Mouse (Mus musculus) left cerebral cortex, postnatal 10 days (tissue): ENCODE results near the gene Rxra. TPM values are rescaled to one million over a fixed set of nuclear protein-coding genes. Genes with fewer than 3 reads are reported as not detected.

Experiments used
- DNase-seq, 2 experiments: peaks; one replicate each; pipeline ENCODE4 v3.0.0; 2021 to 2022; ENCODE audit warnings: low spot score in 2 of 2, mixed read lengths in 1 of 2; ENCODE audit errors: extremely low spot score in 1 of 2
- intact Hi-C: fragments of 180-260 bp; cut with DNase I; formaldehyde crosslinking; loops from one replicate; pipeline ENCODE4 v1.15.1; 2025
- total RNA-seq, 2 experiments: library from RNA; stranded (reverse); gene quantifications; 2 replicates each; pipeline ENCODE4 v1.2.3; 2021

Rxra gene
- total RNA-seq, 2 experiments from 2014 or later, result 10.8 to 12.2 TPM

DNA sequence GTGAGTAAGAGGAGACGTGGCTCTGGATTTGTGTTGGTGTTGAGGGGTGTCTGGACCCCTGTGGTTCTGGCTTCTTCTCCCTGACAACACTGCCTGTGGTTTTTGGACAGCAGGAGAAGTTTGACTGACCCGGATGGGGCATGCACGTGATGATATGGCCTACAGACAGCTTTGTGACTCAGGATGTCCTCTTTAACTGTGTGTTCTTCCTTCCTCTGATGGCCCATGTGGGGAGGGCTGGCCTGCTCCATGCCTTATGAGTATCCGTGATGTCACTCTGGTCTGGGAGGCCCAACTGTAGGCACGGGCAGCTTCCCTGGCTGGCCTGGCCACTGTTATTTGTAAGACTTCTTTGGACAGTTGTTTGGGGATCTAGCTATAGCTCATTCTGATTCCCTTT, 11.7 kb downstream of the Rxra start:
- intact Hi-C loops, result no loop called here

DNA sequence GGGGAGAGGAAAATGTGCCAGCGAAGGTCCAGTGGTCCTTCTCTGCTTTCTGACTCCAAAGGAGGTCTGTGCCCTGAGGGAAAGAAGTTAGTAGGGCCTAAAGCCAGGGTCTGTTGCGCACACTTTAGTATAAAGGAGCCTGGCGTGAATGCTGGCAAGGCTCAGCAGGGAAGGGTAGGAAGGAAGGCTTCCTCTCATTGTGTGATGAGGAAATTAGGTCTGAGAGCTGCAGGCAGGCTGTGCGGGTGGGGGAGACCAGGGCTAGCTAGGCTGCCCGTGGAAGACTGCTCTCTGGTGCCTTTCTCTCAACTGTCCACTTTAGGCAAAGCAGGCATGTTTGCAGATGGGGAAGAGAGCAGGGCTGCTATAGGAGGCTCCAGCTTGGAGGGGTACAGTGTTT, 14.5 kb downstream of the Rxra start:
- DNase-seq, result peak in 1 of 2 experiments; percentile 59
- intact Hi-C loops, result no loop called here

More for the DNA sequence above, 11.7 kb downstream of the Rxra start:
- no peak for DNase-seq

DNA sequence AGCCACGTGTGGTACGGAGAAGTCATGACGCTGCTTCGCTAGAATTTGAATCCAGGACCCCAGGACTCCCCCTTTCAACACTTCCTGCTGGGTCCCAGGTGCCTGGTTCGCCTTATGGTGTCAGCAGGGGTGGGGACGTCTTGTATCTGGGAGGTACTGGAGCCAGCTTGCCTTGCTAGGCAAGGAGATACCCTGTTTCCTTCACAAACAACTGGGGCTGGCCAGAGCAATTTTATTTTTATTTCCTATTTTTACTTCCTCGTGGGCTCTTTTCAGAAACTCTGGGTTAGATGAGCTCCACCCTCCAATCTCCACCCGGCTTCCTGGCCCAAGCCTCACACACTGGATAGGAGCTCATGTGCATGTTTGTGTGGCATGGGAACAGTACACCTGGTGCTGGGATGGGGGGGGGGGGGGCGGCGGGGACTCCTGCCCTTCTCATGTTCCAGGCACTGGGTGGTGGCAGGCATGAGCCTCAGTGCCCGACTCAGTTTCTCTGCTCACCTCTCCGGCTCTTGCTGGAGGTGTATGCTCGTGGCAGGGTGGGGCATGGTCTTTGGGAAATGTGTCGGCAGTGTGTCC, 15.0 kb downstream of the Rxra start:
- intact Hi-C loops, result no loop called here
- DNase-seq, result no peak

DNA sequence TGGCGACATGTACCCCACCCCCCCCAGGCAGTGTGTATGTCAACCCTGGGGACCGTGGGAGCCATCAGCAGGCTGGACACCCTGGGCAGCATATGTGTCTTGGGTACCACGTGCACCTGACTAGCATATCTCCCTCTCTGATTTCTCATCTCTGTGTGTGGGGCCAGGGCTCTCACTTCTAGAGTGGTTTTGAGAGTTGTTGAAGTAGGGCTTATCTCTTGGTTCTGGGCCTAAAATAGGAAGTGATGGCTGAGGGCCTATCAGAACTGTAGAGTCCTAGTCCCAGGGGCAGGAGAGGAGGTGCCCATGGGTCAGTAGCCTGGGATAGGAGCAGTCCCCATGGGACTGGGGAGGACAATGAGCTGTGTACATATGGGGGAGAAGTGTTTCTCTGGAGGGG, 16.4 kb downstream of the Rxra start:
- DNase-seq, result no peak
- intact Hi-C loops, result no loop called here

DNA sequence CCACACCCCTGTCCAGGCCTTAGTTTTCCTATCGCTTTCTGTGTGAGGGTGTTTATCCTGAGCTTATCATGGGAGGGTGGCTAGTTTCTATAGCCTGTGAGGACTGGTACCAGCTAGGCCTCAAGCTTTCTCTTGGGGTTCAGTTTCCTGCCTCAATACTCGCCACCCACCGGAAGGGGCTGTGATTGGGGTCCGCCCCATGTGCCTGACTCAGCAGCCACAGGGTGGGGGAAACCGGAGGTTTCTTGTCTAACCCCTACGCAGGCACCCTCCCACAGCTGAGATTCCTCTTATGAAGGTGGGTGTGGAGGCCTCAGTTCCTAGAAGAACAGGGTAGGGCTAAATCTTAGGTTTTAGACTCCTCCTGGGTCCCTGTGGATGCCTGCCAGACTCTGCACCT, 17.4 kb downstream of the Rxra start:
- intact Hi-C loops, result no loop called here
- no peak for DNase-seq

DNA sequence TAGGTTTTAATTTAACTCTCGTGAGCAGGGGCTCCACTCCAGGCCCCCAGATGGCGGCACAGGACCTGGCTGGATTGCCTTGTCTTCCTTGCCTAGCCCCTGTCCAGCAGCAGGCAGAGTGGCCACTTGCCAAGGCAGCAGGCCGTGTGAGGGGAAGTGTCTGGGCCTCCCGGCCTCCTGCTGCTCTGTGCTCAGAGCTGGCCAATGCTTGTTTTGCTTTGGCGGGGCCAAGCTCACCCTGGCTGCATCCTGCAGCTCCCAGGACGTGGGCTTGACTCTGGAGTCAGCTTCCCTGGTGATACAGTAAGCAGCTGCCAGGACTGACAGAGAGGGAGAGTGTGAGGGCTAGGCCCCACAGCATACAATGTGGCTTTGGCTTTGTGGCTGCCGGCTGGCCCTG, 23.3 kb downstream of the Rxra start:
- DNase-seq, result peak; percentile 67 to 94
- intact Hi-C loops, result loop anchor here (5.0 kb wide), 1 partner anchor 63 kb away; no protein-coding TSS in a partner anchor

DNA sequence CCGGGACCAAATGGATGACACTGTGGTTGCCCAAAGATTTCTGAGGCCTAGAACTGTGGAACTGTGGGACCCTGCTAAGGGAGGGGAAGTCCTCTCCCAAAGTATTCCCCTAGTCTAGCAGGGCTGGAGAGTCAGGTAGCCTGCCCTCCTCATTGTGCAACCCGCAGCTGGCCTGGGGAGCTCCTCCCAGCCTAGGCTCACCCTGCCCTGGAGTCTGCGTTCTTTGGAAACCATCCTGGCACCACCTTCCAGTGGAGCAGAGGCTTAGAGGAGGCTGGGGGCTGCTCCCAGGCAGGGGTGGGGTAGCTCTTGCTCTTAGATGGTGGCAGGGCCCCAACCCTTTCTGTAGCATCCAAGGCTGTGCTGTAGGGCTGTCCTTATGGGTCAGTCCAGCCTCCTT, 26.0 kb downstream of the Rxra start:
- DNase-seq, result no peak
- intact Hi-C loops, result no loop called here

DNA sequence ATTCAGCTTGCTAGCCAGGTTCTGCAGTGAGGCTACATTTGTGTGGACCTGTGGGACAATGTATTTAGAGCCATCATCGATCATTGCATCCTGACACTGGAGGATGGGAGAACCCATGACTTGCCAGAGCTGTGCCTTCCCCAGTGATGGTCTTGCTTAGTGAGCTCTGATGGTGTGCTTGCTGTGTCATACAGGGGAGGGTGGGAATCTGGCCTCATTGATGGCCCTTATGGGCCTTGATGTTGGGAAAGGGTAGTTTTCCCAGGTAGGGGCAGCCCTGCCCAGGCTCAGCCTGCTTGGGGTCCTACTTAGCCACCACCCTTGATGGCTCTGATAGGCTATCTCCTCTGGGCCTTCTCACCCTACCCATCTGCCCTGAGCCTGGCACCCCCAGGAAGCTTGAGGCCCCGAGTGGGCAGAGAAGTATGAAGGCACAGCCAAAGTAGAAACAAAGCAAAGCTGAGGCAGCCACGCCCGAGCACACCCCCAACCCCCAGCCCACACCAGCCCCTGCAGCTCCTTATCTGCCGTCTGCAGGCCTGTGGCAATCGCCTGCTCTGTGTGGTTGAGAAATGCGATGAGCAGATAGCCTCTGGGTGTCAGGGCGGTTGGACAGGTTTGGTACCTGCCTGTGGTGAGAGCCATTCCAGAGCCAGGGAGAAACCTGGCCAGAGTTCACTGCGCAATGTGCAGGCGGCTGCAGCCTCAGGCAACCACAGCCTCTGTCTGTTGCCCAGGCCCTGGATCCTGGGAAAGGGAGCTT, 26.8 kb downstream of the Rxra start:
- DNase-seq, result no peak
- intact Hi-C loops, result no loop called here

DNA sequence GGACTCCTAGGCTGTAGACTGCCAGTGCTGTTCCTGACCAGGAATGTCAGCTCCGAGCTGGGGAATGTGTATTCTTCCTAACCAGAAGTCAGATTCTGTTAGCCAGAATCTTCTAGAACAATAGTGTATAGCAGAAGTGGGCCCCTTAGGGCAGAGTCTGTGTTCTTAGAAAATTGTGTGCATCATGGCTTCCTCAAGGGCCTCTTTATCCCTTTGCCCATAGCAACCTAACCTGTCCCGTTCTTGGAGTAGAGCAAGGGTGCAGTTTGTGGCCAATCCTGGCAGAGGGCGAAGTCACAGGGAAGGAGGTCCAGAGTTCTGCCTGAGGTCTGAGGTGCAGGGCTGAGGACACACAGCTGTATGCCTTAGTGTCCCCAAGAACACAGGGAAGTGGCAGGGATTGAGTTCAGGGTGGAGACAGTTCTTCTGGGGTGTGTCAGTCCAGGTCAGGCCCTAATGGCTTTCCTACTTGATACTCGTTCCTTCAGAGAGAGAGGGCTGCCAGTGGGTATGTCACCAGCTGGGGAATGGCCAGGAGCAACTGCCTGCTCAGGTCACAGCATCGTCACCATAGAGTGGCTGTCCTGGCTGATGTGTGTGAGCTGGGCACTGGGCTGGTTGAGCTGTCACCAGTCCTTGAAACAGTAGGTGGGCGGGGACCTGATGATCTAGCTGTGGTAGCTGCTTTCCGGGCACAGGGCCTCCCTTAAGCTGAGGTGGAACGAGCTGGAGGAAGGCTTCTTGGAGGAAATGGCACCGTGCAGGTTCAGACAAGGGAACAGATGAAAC, 27.8 kb downstream of the Rxra start:
- intact Hi-C loops, result no loop called here
- DNase-seq, result no peak

DNA sequence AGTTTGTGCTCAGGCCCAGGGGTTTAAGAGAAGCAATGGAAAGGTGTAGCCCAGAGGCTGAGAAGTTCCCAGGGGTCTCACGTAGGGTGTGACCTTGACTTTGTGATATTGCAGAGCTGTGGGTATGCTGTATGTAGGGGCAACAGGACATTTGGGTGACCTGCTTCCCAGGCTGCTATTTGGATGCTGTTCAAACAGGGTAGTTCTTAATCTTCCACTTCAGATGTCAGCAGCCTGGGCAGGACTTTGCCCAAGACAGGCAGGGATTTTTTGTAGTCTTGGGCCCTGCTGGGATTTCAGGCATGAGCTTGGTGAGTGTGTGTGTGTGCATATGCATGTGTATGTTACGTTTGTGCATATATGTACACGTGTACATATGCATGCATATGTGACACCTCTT, 28.4 kb downstream of the Rxra start:
- DNase-seq, result no peak
- intact Hi-C loops, result no loop called here

DNA sequence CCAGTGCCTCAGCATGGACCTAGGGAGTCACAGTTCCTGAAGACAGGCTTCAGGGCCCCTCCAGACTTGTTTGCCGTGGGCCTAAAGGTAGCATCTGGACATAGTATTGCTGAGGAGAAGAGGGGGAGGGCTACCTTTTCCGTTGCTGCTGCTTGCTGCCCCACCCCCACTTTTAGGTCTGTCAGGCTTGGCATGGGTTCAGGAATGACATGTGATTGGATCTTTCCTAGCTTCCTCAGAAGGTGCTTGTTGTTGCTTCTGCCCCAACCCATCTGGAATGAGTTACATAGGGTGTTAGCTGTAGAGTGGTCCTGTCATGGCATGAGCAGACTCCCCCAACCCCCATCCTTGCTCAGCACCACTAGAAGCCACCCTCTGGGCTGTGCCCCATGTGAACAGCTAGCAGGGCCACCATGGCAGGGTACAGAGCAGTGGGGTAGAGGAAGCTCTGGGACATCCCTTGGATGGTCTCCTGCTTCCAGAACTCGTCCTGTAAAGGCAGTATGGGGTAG, 34.7 kb downstream of the Rxra start:
- intact Hi-C loops, result no loop called here
- DNase-seq, result peak in 1 of 2 experiments; percentile 48

DNA sequence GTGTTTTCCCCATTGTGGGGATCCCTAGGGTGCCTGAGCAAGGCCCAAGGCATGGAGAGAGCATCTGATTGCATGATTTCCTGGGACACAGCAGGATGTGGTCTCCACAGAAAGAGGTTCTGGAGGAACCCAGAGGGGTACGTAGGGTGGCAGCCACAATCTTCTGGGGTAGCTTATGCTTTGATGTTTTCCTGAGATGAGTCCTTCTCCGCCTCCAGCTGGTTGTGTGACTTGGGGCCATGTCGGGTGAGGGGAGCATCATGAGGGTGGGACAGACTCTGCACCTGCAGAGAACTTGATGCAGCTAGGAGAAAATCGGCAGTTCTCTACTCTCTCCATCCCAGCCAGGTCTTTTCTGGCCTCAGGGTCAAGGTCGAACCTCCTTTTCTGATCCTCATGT, 36.4 kb downstream of the Rxra start:
- no peak for DNase-seq
- intact Hi-C loops, result no loop called here

DNA sequence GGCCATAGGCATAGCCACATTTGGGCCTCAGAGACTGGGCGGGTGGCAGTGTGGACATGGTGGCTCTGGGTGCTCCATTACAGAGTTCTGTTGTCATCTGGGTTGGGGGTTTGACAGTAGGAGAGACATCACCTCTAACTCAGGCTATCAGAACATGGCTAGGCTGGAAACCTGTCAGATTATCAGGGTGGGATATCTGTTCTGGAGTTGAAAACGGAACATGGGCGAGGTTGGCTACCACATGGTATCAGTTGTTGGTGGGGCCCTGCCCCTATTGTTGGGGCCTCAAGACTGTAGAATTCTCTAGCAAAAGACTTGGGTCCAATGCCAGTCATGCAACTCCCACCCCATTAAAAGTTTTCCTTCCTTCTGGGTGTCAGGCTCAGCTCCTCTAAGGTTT, 37.1 kb downstream of the Rxra start:
- intact Hi-C loops, result no loop called here
- DNase-seq, result no peak

DNA sequence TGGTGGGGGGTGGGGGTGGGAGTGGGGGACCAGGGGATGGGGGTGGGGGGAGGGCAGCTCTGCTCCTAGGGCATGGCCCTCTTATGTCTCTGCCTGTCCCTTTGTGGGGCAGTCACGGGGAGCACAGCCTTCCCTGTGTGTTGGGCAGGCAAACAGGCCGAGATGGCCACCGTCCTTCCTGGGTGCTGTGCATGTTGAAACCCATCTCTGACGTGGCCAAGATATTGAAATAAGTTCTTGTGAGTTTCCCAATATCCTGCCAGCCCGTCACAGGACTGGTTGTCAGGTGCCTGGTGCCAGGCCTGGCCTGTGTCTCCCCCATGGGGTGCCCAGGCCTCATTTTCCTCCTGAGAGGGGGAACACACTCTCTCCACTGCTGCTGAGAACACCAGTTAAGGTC, 37.9 kb downstream of the Rxra start:
- DNase-seq, result no peak
- intact Hi-C loops, result no loop called here

DNA sequence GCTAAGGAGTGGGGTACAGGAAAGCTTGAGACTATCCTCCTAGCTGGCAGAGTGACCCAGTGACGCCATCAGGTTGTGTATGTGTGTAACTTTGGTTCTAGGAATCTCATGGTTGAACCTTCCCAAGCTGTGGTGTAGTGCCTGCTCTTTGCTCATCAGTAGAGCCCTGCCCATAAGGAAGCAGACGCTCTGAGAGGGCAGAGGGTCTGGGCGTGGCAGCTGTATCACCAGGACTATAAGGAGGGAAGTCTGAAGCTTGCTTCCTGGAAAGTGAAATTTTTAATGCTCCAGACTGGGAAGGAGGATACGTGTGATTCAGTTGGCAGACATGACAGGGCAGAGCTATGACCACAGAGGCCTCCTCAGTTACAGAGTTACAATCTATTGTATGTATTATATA, 39.0 kb downstream of the Rxra start:
- no peak for DNase-seq
- intact Hi-C loops, result no loop called here

DNA sequence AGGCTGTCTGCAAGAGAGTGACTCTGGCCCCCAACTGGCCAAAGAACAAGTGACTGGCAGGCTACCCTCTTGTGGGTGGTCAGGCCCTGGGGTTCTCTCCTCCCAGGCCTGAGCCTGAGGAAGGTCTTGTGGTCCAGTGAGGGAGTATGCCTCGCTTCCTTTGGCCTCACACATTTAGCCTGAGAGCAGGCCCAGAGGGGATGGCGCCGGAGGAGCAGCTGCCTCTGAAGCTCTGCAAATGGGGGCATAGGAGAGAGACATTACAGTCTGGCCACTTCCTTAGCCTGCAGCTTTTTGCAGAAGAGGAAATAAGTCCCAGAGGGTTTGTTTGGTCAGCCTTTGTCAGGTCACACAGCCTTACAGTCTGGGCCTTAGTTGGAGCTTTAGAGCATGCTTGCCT, 40.1 kb downstream of the Rxra start:
- intact Hi-C loops, result no loop called here
- DNase-seq, result peak in 1 of 2 experiments; percentile 45

DNA sequence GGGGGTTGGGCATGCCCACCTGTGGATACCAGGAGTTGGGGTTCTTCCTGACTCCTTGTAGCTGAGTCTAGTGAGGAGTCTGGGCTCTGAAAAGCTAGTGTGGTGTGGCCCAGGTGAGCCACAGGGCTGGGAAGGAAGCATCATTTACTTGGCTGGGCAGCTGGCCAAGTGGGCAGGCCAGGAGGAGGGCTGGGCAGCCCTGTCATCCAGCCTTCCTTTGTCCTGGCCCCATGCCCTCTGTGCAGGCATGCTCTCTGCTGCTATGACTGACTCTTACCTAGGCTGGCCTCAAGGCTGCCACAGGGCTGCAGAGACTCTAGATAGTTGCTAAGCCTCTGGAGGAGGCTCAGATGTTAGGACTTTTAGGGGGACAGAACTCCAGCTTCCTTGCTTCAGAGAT, 42.0 kb downstream of the Rxra start:
- peak in 1 of 2 experiments; percentile 53 for DNase-seq
- intact Hi-C loops, result no loop called here

DNA sequence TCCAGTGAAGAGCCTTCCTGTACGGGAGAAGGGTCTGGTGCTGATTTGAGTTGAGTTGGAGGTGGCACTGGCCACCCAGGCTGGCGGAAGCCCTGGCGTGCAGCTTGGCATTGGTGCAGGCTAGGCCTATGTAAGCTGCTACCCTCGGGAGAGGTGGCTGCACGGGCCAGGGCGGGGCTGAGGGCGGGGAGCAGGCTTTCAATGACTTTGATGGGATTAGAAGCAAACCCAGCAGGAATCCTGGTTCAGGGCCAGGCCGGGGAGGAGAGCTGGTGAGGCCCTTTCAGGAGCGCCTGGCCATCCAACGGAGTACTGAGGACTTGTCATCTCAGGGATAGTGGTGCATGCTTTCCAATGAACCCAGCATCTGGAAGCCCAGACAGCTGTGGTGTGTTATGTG, 43.4 kb downstream of the Rxra start:
- intact Hi-C loops, result no loop called here
- peak in 1 of 2 experiments; percentile 70 for DNase-seq

DNA sequence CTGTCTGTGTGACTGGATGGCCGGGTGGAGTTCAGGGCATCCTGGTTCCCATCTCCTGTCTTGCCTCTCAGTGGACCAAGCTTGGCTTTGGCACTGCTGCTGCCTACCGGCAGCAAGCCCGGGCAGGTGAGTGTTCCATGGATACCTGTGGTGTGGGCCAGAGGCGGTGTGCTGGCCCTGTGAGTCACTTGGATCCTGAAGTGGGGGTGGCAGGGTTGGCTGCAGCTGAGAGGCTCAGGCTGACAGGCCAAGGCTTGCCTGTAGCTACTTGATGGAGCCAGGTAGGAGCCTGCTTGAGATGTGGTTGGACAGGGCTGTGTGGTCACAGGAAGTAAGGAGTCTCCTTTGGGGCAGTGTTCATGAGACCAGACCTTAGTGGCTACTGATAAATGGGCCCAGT, 45.4 kb downstream of the Rxra start:
- intact Hi-C loops, result no loop called here

More for the DNA sequence above, 45.4 kb downstream of the Rxra start:
- DNase-seq, result no peak
